ENCODE assay signal across 8 mouse cellular contexts in the genomic region with DNA sequence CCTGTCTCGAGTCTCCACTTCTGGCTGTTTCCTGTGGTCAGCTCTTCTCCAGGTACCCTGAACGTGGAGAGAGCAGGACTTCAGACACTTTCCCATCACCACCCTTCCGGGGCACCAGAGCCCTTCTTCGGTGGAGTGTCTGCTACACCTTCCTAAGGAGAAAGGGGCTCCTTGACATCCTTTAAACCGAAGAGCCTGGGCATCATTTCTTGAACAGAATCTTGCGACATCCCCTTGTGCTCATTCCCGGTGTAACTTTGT. TPM values are rescaled to one million over a fixed set of nuclear protein-coding genes. Genes with fewer than 3 reads are reported as not detected.
A peak's percentile ranks its signal among the peaks of the same experiment; 100 is the strongest.
DNase-seq lines count a peak whose midpoint lies in the region; ATAC-seq and TF ChIP-seq lines count a peak whose summit lies in the region.

No protein-coding gene starts in this region.

- no peak for TF ChIP-seq CTCF in embryonic fibroblast, embryonic 13.5 days (IDR thresholded peaks at IDR 0.05; ENCODE audit: borderline replicate concordance, insufficient read depth, low read length)
- TF ChIP-seq CTCF in kidney, adult 2 months (conservative IDR thresholded peaks at IDR 0.05; ENCODE audit: insufficient read depth, insufficient read length, low read depth, low read length): no peak

- H3K9ac ChIP-seq in limb, embryonic 12.5 days (replicated peaks): peak overlapping the region; percentile 47
- peak overlapping the region; percentile 67 for H3K9ac ChIP-seq in neural tube, embryonic 15.5 days (replicated peaks)

- H3K4me3 ChIP-seq in embryonic fibroblast, embryonic 13.5 days (ENCODE audit: insufficient read depth, low read length): peak overlapping the region; percentile 59
- H3K4me3 ChIP-seq in limb, embryonic 12.5 days (replicated peaks): peak overlapping the region; percentile 56
- peak overlapping the region; percentile 60 for H3K4me3 ChIP-seq in neural tube, embryonic 15.5 days (replicated peaks)
- H3K4me3 ChIP-seq in kidney, adult 2 months (ENCODE audit: insufficient read depth, low read depth, low read length): no peak overlapping the region

- peak overlapping the region; percentile 98 for H3K4me2 ChIP-seq in limb, embryonic 12.5 days
- peak overlapping the region; percentile 64 for H3K4me2 ChIP-seq in neural tube, embryonic 15.5 days

- no peaks in the 10 kb centered on the region for H3K9me3 ChIP-seq in limb, embryonic 12.5 days
- H3K9me3 ChIP-seq in neural tube, embryonic 15.5 days (replicated peaks): no peaks in the 10 kb centered on the region

- WGBS in limb, embryonic 12.5 days: under 1% methylated on average over 7 of the region's 7 CpGs
- WGBS in neural tube, embryonic 15.5 days: under 1% methylated on average over 7 of the region's 7 CpGs
- WGBS in kidney, adult 2 months: under 1% methylated on average over 7 of the region's 7 CpGs

- peaks cover 7% of the 10 kb centered on the region; the same call in 1 of the 2 replicates for H3K4me1 ChIP-seq in embryonic fibroblast, embryonic 13.5 days (ENCODE audit: control insufficient read depth, insufficient read depth, low read length)
- peaks cover 18% of the 10 kb centered on the region for H3K4me1 ChIP-seq in limb, embryonic 12.5 days (replicated peaks)
- peaks cover 10% of the 10 kb centered on the region; the same call in 1 of the 2 replicates for H3K4me1 ChIP-seq in neural tube, embryonic 15.5 days
- no peaks in the 10 kb centered on the region for H3K4me1 ChIP-seq in kidney, adult 2 months (ENCODE audit: control insufficient read depth, insufficient read depth, low read length)

- peaks cover 55% of the 10 kb centered on the region for H3K27me3 ChIP-seq in limb, embryonic 12.5 days
- H3K27me3 ChIP-seq in neural tube, embryonic 15.5 days (replicated peaks): peaks cover 7% of the 10 kb centered on the region; the same call in 1 of the 2 replicates
- no peaks in the 10 kb centered on the region for H3K27me3 ChIP-seq in kidney, adult 2 months (replicated peaks; ENCODE audit: control insufficient read depth, insufficient read depth, low read length)

- H3K27ac ChIP-seq in embryonic fibroblast, embryonic 13.5 days (ENCODE audit: insufficient read depth, low read length): 0 out of 2 replicates have a peak overlapping the region, but pooled peaks have one; percentile 37
- H3K27ac ChIP-seq in limb, embryonic 12.5 days: no peak overlapping the region
- H3K27ac ChIP-seq in neural tube, embryonic 15.5 days (replicated peaks): no peak overlapping the region; the same call in 1 of the 2 replicates
- no peak overlapping the region for H3K27ac ChIP-seq in kidney, adult 2 months (ENCODE audit: insufficient read depth, low read depth, low read length)

- DNase-seq in layer of hippocampus, adult 11-12 months (ENCODE audit: low spot score): peak; percentile 9
- DNase-seq in layer of hippocampus, postnatal 25 days (ENCODE audit: extremely low spot score in 1 of 2, low spot score in 1 of 2): no peak
- DNase-seq in adrenal gland, postnatal 4 days (ENCODE audit: low spot score in 2 of 2): no peak
- DNase-seq in kidney, adult 2 months: no peak
- DNase-seq in adrenal gland, postnatal 10 days: no peak

- ATAC-seq in limb, embryonic 12.5 days (ENCODE audit: insufficient number of reproducible peaks, insufficient read depth, low FRiP score, low TSS enrichment, low read depth): no peak
- no peak for ATAC-seq in neural tube, embryonic 15.5 days (ENCODE audit: low FRiP score)

- TF ChIP-seq POLR2A in embryonic fibroblast, embryonic 13.5 days (IDR thresholded peaks at IDR 0.05; ENCODE audit: low read depth, low read length): no peak
- TF ChIP-seq POLR2A in kidney, adult 2 months (IDR thresholded peaks at IDR 0.05; ENCODE audit: low read depth, low read length): no peak

- H3K36me3 ChIP-seq in limb, embryonic 12.5 days: no peaks in the 10 kb centered on the region
- no peaks in the 10 kb centered on the region for H3K36me3 ChIP-seq in neural tube, embryonic 15.5 days
- no peaks in the 10 kb centered on the region for H3K36me3 ChIP-seq in kidney, adult 2 months (ENCODE audit: control insufficient read depth, insufficient read depth, low read length)

RNA-seq across cellular contexts. Expression of gene Lingo2, which starts 0.3 kb away (rescaled TPM):
- 10 to 100 TPM; 37.0 to 51.2 TPM for total RNA-seq in layer of hippocampus, postnatal 25 days (2021)
- 3.9 and 8.2 TPM in 2 replicates for polyA plus RNA-seq in embryonic fibroblast, embryonic 13.5 days (2011; ENCODE audit: insufficient read length, low read depth, missing spikeins)
- polyA plus RNA-seq in limb, embryonic 12.5 days (2016; fragmentation: Nextera tagmentation; extraction: Ambion mirVana): 1.4 and 1.5 TPM in 2 replicates
- polyA plus RNA-seq in neural tube, embryonic 15.5 days (2015; fragmentation: Nextera tagmentation; extraction: Ambion mirVana): 74.7 and 89.8 TPM in 2 replicates
- total RNA-seq in adrenal gland, postnatal 4 days (2021): 1 to 10 TPM in 1 of 2 experiments, under 1 TPM in 1; 0.65 to 1.5 TPM
- polyA plus RNA-seq in kidney, adult 2 months (2012; rRNA removed): 0.09 and 0.12 TPM in 2 replicates
- 1 to 10 TPM in 1 of 2 experiments, under 1 TPM in 1; 0.66 to 1.8 TPM for total RNA-seq in adrenal gland, postnatal 10 days (2021)
